Mouse (Mus musculus) testis, adult 2 months (tissue): ENCODE results near the gene Ldlrad3.

Experiments
- CTCF ChIP-seq: fragments of 200-500 bp; IDR thresholded peaks from 2 replicates; pipeline ENCODE4 v1.5.1; 2012; ENCODE audit warnings: low read depth, mild to moderate bottlenecking, inconsistent platforms, low read length, moderate library complexity; ENCODE audit not compliant: control insufficient read depth, insufficient read depth, insufficient replicate concordance
- POLR2A ChIP-seq: fragments of 200-500 bp; IDR thresholded peaks from 2 replicates; pipeline ENCODE4 v1.6.1; 2012; ENCODE audit warnings: low read depth, mild to moderate bottlenecking, inconsistent platforms, low read length, moderate library complexity; ENCODE audit not compliant: control insufficient read depth

DNA sequence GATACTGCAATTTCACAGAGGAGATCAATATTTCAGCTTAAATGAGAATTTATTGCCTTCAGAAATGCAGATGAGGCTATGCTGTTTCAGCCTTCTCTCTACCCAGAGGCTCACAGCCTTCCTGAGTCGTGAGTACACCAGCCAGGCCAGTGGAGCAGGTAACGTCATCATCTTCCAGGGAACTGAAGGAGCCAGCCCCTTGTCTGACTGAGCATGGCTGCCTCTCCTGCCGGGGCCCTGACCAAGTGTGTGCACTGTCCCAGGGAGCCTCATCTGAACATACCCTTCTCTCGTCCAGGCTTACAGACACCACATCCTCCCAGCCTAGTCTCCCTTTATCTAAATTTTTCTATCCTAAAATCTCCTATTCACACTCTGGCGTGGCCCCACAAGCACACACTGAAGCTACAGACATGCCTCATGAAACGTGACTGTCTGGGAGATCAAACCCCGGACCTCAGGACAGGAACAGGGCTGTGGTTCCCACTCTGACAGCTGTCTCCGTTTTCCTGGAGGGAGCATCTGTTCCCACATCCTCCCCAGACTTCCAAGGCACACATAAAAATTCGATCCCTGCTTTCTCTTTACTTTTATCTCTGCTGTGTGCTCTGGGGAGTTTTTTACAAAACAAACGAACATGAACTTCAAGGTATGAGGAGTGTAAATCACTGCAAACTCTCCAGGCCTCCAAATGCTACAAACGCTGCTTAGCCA lies 164.7 kb downstream of the Ldlrad3 start:
- TF ChIP-seq POLR2A = no peak
- TF ChIP-seq CTCF = no peak
